Mouse (Mus musculus): ENCODE results near the gene Tmem268. TPM values are rescaled to one million over a fixed set of nuclear protein-coding genes. Genes with fewer than 3 reads are reported as not detected.

The Tmem268 gene
- polyA plus RNA-seq, 1 experiment from 2014 or later: 14.4 TPM

- Histone ChIP-seq H3K27ac (peak overlapping the region; percentile 96), H3K4me3 (peak overlapping the region; percentile 94), H3K4me1 (peaks cover 29% of the 10 kb centered on the region), H3K27me3 (ENCODE audit: low read depth, poor library complexity, severe bottlenecking) (no peaks in the 10 kb centered on the region), H3K9me3 (replicated peaks) (no peaks in the 10 kb centered on the region), H3K36me3 (peaks cover 22% of the 10 kb centered on the region)
- WGBS: 26% methylated on average over 26 of the region's 26 CpGs
- DNase-seq (ENCODE audit: low spot score): no peak
Measured at GRCm38 (mm10) chr4:63545231-63545958, 13.2 kb upstream of the Tmem268 start.

- Histone ChIP-seq H3K27ac (no peak overlapping the region), H3K36me3 (peaks cover 33% of the 10 kb centered on the region), H3K9me3 (replicated peaks) (no peaks in the 10 kb centered on the region), H3K4me3 (peak overlapping the region; percentile 94), H3K4me1 (peaks cover 29% of the 10 kb centered on the region), H3K27me3 (ENCODE audit: low read depth, poor library complexity, severe bottlenecking) (no peaks in the 10 kb centered on the region)
- WGBS: 87% methylated on average over 6 of the region's 6 CpGs
- DNase-seq (ENCODE audit: low spot score): no peak
Measured at GRCm38 (mm10) chr4:63546441-63547055, 12.0 kb upstream of the Tmem268 start.

- no peak for DNase-seq (ENCODE audit: low spot score)
- H3K4me1 ChIP-seq: peaks cover 29% of the 10 kb centered on the region
- H3K4me3 ChIP-seq: no peak overlapping the region
- 94% methylated on average over 1 of the region's 1 CpGs for WGBS
- no peak overlapping the region for H3K27ac ChIP-seq
- no peaks in the 10 kb centered on the region for H3K27me3 ChIP-seq (ENCODE audit: low read depth, poor library complexity, severe bottlenecking)
- H3K36me3 ChIP-seq: peaks cover 45% of the 10 kb centered on the region
- H3K9me3 ChIP-seq (replicated peaks): no peaks in the 10 kb centered on the region
Measured at GRCm38 (mm10) chr4:63547799-63548198, 10.8 kb upstream of the Tmem268 start.

GRCm38 (mm10) chr4:63548491-63548890 lies 10.1 kb upstream of the Tmem268 start:
- peaks cover 29% of the 10 kb centered on the region for H3K4me1 ChIP-seq
- no peak overlapping the region for H3K4me3 ChIP-seq
- no peak for DNase-seq (ENCODE audit: low spot score)
- peaks cover 50% of the 10 kb centered on the region for H3K36me3 ChIP-seq
- no peaks in the 10 kb centered on the region for H3K9me3 ChIP-seq (replicated peaks)
- no peak overlapping the region for H3K27ac ChIP-seq
- 89% methylated on average over 3 of the region's 3 CpGs for WGBS
- H3K27me3 ChIP-seq (ENCODE audit: low read depth, poor library complexity, severe bottlenecking): no peaks in the 10 kb centered on the region

DNA sequence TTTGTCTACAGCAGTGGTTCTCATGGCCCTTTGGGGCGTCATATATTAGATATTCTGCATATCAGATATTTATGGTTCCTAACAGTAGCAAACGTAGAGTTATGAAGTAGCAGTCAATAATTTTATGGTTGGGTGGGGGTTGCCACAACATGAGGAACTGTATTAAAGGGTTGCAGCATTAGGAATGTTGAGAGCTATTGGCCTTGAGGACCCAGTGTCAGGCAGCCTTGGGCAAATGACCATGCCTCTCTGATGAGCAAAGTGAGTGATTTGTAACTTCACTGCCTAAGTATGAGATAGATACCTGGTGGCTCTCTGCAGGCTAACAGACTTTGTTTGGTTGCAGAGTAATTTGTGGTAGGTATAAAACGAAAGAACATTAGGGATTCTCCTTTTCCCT lies 7.7 kb upstream of the Tmem268 start:
- DNase-seq (ENCODE audit: low spot score): no peak
- Histone ChIP-seq H3K36me3 (peaks cover 63% of the 10 kb centered on the region), H3K27me3 (ENCODE audit: low read depth, poor library complexity, severe bottlenecking) (no peaks in the 10 kb centered on the region), H3K9me3 (replicated peaks) (no peaks in the 10 kb centered on the region), H3K27ac (no peak overlapping the region), H3K4me1 (peaks cover 14% of the 10 kb centered on the region), H3K4me3 (no peak overlapping the region)
- WGBS: 97% methylated on average over 3 of the region's 3 CpGs

DNA sequence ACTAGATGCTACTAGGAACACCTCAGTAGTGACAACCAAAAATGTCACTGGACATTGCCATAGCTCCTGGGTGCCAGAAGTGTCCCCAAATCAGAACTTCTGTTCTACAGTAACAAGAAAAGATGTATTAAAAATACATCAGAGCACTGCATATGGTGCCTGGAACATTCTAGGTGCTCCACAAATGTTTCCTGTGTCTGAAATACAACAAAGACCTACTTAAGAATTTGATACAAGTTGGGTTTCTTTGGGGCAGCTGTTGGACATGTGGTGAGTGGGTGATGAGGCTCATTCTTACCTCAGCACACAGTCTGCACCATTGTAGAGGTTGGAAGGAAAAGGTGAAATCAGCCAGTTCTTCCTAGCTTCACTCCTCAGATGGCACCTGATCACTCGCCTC lies 5.7 kb upstream of the Tmem268 start:
- H3K4me3 ChIP-seq: no peak overlapping the region
- peaks cover 14% of the 10 kb centered on the region for H3K4me1 ChIP-seq
- 78% methylated on average over 1 of the region's 1 CpGs for WGBS
- H3K36me3 ChIP-seq: peaks cover 61% of the 10 kb centered on the region
- no peaks in the 10 kb centered on the region for H3K9me3 ChIP-seq (replicated peaks)
- H3K27ac ChIP-seq: no peak overlapping the region
- DNase-seq (ENCODE audit: low spot score): no peak
- H3K27me3 ChIP-seq (ENCODE audit: low read depth, poor library complexity, severe bottlenecking): no peaks in the 10 kb centered on the region

DNA sequence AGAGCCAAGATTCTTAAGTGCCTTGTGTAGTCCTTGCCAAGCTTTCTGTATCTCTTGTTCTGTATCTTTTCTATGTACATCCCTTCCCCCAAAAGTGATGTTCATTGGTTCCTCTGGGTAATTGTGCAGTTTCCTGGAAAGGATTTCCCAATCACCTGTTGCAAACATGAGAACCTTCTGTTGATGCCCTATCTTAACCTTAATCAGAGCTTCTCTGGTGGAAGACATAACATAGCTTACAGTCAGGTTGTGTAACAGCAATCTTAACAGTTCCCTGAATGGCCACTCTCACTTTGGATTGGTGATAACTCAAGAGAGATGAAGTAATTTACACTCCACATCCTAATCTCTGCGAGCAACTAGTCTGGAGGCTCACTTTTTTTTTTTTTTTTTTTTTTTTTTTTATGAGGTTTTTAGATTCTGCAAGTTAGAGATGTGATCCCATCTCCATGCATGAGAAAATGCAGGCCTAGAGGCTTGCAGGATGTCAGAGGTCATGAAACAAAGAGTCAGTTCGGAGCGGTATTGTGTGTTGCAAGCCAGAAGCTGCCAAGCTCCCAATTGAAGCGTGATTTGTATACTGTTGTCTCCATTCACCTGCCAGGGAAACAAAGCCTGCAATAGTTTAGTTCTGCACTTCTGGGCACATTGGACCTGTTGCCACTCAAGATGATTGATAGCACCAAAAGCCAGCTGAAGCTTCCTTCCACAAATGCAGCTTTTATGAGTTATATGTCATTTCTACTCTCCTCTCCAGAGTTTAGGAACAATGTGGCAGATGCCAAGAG lies 4.6 kb upstream of the Tmem268 start:
- Histone ChIP-seq H3K27me3 (ENCODE audit: low read depth, poor library complexity, severe bottlenecking) (no peaks in the 10 kb centered on the region), H3K4me3 (no peak overlapping the region), H3K9me3 (replicated peaks) (no peaks in the 10 kb centered on the region), H3K36me3 (peaks cover 50% of the 10 kb centered on the region), H3K27ac (no peak overlapping the region), H3K4me1 (peaks cover 25% of the 10 kb centered on the region)
- no peak for DNase-seq (ENCODE audit: low spot score)
- WGBS: 83% methylated on average over 4 of the region's 4 CpGs

GRCm38 (mm10) chr4:63554616-63555015 lies 4.0 kb upstream of the Tmem268 start:
- peaks cover 44% of the 10 kb centered on the region for H3K36me3 ChIP-seq
- no peak overlapping the region for H3K4me3 ChIP-seq
- no peaks in the 10 kb centered on the region for H3K9me3 ChIP-seq (replicated peaks)
- DNase-seq (ENCODE audit: low spot score): no peak
- WGBS: 86% methylated on average over 3 of the region's 3 CpGs
- H3K4me1 ChIP-seq: peaks cover 31% of the 10 kb centered on the region
- no peak overlapping the region for H3K27ac ChIP-seq
- H3K27me3 ChIP-seq (ENCODE audit: low read depth, poor library complexity, severe bottlenecking): no peaks in the 10 kb centered on the region

DNA sequence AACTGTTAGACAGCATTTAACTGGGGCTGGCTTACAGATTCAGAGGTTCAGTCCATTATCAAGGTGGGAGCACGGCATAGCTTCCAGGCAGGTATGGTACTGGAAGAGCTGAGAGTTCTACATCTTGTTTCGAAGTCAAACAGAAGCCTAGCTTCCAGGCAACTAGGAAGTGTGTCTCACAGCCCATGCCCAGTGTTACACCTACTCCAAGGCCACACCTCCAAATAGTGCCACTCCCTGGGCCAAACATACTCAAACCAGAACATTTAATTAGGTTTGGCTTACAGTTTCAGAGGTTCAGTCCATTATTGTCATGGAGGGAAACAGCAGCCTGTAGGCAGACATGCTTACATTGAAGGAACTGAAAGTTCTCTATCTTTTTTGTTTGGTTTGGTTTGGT lies 3.5 kb upstream of the Tmem268 start:
- WGBS: 98% methylated on average over 2 of the region's 2 CpGs
- DNase-seq (ENCODE audit: low spot score): no peak
- no peaks in the 10 kb centered on the region for H3K9me3 ChIP-seq (replicated peaks)
- no peak overlapping the region for H3K4me3 ChIP-seq
- H3K27ac ChIP-seq: no peak overlapping the region
- H3K27me3 ChIP-seq (ENCODE audit: low read depth, poor library complexity, severe bottlenecking): no peaks in the 10 kb centered on the region
- H3K4me1 ChIP-seq: peaks cover 36% of the 10 kb centered on the region
- H3K36me3 ChIP-seq: peaks cover 41% of the 10 kb centered on the region

- 75% methylated on average over 5 of the region's 5 CpGs for WGBS
- Histone ChIP-seq H3K9me3 (replicated peaks) (no peaks in the 10 kb centered on the region), H3K4me3 (no peak overlapping the region), H3K4me1 (peaks cover 52% of the 10 kb centered on the region), H3K27ac (no peak overlapping the region), H3K27me3 (ENCODE audit: low read depth, poor library complexity, severe bottlenecking) (no peaks in the 10 kb centered on the region), H3K36me3 (peaks cover 29% of the 10 kb centered on the region)
- no peak for DNase-seq (ENCODE audit: low spot score)
Measured at GRCm38 (mm10) chr4:63556665-63557064, 1.9 kb upstream of the Tmem268 start.

DNA sequence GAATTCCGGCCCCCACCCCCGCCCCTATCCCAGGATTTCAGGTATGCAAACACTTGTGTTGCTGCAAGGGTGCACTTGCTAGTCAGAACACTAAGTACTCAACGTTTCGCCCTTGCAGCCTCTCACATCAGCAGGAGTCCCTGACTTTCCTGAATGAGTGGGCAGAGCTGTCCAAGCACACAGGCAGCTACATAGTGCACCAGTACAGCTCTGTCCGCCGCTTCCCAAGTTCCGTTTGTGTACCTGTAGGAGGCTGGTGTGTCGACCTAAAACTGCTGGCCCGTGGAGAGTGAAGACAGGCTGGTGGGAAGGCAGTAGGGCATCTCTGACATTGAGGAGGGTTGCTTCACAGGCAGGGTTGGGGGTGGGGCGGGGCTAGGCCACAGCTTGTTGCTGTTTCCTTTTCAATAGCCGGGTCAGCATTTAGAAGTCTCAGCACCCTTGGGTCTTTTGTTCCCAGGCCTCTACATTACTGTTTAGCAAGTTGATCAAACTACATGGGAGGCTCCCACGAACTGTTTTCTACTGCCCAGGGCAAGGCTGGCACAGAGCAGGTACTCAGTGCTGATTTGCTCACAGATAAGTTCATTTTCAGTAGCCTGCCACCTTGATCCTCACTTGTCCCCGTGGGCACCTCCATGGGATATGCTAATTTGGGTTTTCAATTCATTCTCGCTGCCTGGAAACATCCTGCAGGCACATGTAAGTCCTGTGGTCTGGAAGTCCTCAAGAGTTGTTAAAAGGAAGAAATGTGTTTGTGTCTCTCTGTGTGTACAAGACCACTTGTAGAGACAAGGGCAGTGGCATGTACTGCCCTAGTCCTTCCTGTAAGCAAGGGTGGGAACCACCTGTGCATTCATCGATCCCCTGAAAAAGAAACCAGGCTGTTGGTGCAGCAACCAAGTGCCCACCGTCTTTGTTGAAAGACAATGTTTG lies 1.2 kb upstream of the Tmem268 start:
- WGBS: 30% methylated on average over 16 of the region's 16 CpGs
- Histone ChIP-seq H3K9me3 (replicated peaks) (no peaks in the 10 kb centered on the region), H3K4me3 (peak overlapping the region; percentile 76; the same call in 1 of the 2 replicates), H3K36me3 (peaks cover 22% of the 10 kb centered on the region), H3K4me1 (peaks cover 59% of the 10 kb centered on the region), H3K27me3 (ENCODE audit: low read depth, poor library complexity, severe bottlenecking) (no peaks in the 10 kb centered on the region), H3K27ac (peak overlapping the region; percentile 97)
- no peak for DNase-seq (ENCODE audit: low spot score)

GRCm38 (mm10) chr4:63559127-63559697 lies 631 bp downstream of the Tmem268 start:
- peak overlapping the region; percentile 97 for H3K27ac ChIP-seq
- H3K4me3 ChIP-seq: peak overlapping the region; percentile 76
- no peaks in the 10 kb centered on the region for H3K9me3 ChIP-seq (replicated peaks)
- H3K4me1 ChIP-seq: peaks cover 62% of the 10 kb centered on the region
- no peaks in the 10 kb centered on the region for H3K27me3 ChIP-seq (ENCODE audit: low read depth, poor library complexity, severe bottlenecking)
- WGBS: 52% methylated on average over 9 of the region's 9 CpGs
- H3K36me3 ChIP-seq: peaks cover 18% of the 10 kb centered on the region
- no peak for DNase-seq (ENCODE audit: low spot score)

Measured in limb, embryonic 10.5 days (tissue).